Mouse (Mus musculus) telencephalon, adult 2 months (tissue): ENCODE measurements at regions not wholly inside any gene's neighbourhood (a gene's known extent, or its start where the extent isn't known, plus 50 kb on each side); places are given as distances from the start of the nearest gene placed in this dataset.

Experiments used
- DNase-seq: peaks from one replicate; pipeline ENCODE4 v3.0.0-alpha.2; 2011; ENCODE audit warnings: low read depth, low spot score

DNA sequence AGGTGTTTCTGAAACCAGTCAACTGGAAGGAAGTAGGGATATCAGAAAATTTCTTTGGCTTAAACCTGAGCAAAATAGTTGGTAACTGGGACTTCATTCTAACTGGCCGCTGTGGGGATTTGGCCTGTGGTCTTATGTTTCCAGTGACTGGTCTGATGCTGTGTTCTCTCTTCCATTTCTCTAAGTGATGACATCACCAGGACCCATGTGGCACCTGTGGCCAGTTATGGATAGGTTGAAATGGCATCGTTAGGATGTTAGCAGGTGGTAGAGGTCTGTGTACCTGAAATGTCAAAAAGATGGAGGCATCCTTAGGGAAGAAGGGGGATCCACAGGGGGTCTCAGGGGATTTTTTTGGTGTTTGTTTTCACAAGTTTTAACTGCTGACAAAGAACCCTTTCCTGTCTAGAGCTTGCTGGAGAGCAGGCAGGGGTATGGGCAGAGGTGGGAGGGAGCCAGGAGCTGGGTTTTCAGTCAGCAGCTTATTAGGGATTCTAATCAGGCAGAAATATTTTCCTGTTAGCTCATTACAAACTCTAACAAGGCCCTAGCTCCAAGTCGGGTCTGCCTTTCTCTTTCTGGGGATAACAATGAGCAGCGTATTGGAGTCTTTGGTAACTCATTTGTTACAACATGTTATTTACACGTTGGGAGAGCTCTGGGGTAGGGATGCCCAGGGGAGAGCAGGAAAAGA, 170.2 kb downstream of the Adck1 start:
- DNase-seq = no peak

DNA sequence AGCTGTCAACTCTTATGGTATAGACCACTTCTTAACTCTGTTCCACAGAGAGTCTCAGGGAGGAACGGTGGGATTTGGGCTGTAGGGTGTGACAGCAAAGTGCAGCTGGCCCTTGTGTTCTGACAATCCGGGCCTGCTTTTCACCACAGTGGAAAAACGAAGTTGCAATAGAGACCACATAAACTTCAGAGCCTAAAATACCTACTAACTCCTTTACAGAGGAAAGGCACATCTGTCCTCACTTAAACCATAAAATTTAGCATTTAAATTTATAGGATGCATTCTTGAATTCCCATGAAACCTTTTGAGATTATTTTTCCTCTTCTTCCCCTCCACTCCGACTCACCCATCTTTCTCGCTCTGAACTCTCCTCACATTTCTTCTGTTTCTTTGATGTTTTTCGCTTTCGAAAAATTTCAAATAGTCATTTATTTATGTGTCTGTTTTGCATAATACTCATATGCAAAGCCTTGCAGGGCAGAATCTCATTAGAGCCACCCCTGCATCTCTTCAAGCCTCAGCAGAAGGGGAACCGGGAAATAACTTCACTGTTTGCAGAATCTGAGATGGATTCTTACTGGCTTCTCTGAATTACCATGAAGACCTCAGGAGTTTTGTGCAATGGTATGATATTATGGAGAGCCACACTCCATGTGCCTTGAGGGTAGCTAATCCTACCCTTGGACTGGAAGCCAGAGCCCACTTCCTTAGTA, 172.1 kb downstream of the Adck1 start:
- no peak for DNase-seq

DNA sequence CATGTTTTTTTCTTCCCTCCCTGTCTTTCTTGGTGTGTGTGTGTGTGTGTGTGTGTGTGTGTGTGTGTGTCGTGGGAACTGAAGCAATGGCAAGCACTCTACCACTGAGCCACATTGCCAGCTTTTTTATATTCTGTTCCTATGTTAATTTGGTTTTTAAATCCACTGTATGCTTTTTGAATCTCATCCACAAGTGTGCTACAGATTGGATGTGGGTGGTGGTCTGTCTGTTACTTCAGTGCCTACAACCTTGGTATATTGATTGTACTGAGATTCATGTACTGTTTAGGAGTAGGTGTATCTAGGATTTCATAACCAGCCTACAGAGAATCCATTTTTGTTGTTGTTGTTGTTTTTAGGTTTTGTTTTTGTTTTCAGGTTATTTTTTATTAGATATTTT, 170.8 kb upstream of the Nrxn3 start:
- no peak for DNase-seq

DNA sequence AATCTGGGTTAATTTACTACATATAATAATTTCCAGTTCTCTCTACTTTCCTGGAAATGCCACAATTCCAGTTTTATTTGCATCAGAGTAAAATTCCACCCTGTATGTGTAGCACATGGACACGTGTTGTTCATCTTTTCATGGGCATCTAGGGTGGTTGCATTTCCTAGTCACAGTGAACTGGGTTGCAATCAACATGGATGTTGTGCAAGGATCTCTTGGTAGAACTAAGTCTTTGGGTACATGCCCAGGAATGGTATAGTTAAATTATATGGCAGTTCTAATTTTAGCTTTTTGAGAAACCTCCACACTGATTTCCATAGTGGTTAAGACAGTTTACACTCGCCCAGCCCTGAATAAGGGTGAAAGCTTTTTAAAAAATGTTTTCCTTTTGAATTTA, 167.2 kb upstream of the Nrxn3 start:
- DNase-seq = no peak

DNA sequence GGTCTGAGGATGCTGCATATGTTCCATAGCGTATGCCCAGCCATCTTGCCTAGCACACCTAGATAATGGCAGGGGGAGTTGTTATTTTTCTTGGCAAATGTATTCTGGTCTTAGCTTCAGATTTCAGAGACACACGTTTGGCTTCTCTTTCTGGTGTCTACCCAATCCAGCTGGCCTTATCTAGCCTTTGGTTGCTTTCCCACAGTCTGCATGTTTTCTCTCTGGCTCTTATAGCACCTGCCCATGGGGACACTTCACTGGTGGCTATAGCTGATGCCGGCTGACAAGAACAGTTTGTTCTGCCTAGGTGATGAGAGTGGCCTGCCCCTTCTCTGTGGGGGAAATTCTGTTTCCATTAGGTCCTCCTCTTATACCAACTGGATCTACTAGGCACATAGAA, 164.6 kb upstream of the Nrxn3 start:
- DNase-seq = no peak

DNA sequence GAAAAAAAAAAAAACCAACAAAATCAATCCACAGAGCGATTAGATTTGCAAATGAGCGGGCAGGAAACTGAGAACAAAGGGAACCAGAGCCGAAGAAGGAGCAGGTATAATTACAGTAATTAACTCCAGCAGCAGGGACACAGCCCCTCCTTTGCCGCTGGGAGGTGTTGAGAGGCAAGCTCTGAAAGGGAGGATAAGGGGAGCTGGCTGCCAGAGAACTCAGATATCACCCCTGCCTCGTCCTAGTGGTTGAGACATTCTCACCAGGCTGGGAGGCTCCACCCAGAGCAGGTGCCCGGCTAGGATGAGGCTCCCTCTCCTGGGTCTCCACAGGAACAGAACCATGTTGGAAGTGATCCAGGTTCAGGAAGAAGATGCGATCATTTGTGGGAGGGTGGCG, 142.7 kb upstream of the Nrxn3 start:
- DNase-seq = peak; percentile 42

DNA sequence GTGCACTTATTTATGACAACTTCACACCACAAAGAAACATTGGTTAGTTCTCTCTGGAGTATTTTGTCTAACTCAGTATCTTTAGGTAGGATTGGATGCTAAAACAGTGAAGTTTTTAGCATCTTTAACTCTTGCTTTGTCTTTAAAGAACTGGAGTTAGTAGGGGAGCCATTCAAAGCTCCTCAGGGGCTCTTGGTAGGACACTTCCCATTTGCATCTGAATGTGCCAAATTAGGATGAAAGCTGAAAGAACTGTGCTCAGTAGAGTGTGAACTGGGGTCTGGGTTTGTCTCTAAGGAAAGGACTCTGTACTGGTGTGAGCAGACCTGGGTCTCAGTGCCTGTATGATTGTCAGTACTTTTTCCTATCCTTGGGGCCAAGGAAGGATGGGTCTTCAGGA, 116.7 kb upstream of the Nrxn3 start:
- no peak for DNase-seq

DNA sequence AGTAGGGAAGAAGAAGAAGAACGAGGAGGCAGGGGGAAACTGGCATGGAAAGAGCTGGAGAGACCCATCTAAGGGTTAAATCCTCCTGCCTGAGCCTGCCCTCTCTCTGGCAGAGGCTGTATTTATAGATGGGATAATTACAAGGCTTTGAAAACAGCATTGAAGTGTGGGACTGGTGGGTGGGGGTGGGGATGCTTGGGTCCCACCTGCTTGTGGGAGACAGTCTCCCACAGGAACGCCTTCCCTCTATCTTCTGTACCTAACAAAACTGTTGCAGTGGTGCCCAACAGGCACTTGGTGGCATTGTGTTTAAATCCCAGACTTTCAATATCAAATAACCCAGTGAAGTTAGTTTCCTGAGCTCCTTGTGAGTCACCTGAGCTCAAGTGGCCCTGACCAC, 102.6 kb upstream of the Nrxn3 start:
- DNase-seq = no peak

DNA sequence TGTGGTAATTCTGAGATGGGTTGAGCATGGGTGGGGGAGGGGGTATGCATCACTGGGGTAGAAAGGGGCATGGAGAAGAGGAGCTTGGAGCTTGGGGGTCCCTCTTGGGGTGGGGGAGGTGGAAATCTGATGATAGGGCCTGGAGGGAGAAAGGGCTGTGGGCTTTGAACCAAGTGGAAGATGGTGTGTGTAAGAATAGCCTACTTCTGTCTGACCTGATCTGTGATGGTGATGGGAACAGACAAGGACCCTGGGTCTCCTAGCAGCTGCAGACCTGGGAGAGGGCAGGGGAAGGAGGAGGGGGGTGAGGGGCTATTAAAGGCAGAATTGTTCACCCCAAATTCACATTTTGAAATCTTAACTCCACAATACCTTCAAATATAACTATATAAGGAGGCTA, 78.4 kb upstream of the Nrxn3 start:
- DNase-seq = no peak

DNA sequence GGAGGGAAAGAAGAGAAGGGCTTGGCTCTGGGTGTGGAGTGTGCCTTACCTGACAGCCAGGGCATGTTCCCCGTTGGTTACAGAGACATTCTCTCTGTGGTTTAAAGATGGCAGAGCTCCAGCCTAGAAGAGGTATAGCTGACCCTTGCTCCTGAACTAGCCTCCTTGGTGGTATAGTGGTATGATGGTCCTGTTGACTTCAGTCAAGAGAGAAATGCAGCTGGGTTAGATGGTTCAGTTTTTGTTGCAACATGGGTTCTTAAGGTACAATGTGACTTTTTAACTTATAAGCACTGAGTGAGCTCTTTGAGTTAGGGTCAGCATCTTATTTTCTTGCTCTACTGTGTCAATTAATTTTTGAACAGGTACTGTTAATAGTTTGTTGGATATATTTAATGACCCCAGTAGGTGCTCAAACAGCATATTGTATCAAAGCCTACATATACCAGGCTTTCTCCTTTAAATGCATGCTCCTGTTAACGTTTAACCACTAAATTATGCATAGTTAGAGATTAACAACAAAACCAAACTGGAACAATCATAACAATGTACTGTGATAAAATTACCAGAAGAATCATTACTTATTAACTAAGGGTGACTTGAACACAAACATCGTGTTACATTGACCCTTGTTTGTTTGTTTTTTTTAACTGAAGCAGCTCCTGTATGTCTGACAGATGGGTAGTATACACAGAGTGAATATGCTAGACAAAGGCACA, 70.5 kb upstream of the Nrxn3 start:
- no peak for DNase-seq
